Mouse (Mus musculus) thymus, adult 18-20 months (tissue): ENCODE measurements at regions not wholly inside any gene's neighbourhood (a gene's known extent, or its start where the extent isn't known, plus 50 kb on each side); places are given as distances from the start of the nearest gene placed in this dataset.
"Not testable (repeated sequence)": the region's sequence is repeated elsewhere in the genome, so short reads cannot be mapped to it uniquely, and the experiment has no call there.

ENCODE experiments used
- DNase-seq, 2 experiments: peaks; one replicate each; pipeline ENCODE4 v3.0.0; 2022; ENCODE audit warnings: mixed read lengths in 2 of 2

DNA sequence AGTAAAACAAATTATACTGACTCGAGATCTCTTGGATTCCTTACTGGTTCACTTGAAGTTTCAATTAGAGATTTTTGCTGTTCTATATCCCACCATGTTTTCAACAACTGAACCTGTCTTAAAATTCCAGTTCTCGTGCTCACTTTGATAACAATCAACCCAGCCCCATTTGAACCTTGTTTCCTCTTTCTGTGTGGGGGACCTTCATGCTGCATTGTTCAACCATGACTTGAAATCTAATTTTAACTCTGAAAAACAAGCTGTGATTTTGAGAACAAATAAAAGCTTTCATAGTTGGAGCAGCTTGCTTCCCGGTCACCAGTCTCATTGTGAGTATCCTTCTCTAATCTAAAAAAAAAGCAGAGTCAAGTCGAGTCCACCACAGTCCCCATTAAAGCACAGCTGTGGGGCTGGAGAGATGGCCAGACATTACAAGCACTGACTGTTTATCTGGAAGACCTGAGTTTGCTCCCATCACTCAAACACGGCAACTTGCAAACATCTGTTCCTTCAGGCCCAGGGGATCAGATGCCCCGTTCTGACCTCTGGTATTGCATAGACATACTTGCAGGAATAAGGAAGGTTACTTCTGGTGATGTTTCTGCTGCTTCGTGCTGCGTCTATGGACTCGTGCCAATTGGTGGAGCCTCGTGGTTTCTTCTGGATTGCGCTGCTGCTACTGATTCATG lies 251.7 kb downstream of the Diras2 start:
- no peak for DNase-seq

DNA sequence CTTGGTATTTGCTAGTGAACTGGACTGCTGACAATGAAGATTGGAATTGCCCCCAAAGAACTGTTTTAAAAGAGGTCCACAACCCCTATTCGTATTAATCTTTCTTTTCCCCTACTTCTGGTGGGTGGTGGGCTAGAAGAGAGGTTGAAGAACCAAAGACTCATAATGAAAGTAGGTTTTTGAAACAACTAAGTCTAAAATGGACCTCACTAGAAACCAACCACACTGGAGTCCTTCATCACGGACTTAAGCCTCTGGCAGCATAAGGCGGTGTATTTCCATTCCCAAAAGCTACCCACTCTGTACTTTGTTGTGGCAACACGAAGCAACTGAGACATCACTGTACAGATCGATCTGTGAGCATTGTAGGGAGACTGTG lies 251.1 kb downstream of the Diras2 start:
- DNase-seq = no peak

DNA sequence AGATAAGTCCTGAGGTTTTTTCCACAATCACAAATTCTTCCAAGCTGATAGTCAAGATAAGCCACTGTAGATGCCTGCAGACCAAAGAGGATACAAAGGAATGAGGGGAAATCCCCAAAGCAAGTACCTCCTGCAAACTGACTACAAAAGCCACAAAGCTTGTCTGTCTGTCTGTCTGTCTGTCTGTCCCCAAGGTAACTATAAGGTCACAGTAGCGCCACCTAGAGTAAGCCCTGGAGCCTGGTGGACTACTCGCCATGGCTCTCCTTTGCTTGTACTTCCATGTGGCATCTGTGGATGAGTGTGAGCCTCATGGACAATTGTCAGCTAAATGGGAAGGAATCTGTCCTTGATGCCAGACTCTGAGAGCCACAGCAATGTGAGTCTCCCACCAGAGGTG lies 249.8 kb downstream of the Diras2 start:
- no peak for DNase-seq

DNA sequence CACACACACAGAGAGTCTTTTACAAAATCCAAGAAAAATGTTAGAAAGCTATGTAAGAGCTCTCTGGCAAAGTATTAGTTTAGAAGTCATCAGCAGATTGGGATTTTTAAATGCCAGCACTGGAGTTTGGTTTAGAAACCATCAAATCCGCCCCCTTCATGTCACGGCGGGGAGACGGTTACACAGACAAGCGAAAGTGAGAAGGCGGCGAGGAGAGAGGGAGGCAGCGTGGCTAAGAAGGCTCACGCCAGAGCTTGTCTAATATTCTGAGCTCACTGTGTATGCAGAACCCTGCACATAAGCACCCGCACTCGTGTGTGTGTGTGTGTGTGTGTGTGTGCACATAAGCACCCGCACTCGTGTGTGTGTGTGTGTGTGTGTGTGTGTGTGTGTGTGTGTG lies 248.6 kb downstream of the Diras2 start:
- no peak for DNase-seq

DNA sequence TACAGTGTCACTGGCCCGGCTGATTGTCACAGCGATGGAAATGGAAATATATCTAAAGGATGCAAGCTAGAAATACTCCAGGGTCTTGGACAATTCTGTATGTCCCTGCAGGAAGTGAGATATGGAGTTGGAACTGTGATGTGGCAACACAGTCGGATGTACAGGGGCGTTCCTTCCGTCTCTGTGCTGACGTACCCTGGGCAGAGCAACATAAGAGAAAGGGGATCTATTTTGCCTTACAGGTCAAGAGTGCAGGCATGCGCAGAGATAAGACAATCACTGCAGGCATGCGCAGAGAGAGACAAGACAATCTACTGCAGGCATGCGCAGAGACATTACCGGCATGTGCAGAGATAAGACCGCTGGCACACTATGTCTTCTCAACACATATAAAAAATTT lies 247.6 kb downstream of the Diras2 start:
- DNase-seq = peak in 1 of 2 experiments; percentile 15

DNA sequence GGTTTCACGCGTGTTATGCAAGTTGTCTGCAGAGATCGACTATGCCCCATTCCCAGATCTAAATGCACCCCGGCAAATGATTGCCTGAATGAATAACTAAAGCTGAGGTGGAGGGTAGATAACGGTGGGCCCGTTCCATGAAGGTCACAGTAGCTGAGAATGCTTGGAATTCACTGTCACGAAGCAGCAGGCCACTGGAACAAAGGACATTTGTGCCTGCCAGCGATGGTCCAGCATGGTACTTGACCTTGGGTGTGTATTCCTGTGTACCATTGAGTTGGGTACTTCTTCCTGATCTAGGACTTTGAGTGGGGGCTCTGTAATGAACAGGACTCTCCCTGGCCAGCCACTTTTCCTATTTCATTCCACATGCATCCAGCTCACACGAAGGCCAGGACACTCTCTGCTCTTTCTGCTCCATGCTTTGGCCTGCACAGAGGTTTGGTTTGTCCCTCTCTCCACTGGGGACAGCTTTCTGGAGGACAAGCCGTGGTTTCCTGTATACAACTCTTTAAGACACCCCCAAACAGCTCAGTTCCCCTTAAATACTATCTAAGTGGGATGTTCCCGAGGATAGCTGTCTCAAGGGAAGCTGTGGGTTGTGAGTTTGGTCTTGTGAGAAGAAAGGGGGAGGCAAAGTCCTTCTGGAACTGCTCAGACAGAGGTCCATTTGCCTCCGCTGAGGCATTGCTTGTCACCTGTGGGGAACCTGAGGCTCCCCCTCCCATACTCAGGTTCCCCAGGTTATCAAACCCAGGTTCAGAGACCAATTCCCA lies 246.9 kb downstream of the Diras2 start:
- DNase-seq = no peak

DNA sequence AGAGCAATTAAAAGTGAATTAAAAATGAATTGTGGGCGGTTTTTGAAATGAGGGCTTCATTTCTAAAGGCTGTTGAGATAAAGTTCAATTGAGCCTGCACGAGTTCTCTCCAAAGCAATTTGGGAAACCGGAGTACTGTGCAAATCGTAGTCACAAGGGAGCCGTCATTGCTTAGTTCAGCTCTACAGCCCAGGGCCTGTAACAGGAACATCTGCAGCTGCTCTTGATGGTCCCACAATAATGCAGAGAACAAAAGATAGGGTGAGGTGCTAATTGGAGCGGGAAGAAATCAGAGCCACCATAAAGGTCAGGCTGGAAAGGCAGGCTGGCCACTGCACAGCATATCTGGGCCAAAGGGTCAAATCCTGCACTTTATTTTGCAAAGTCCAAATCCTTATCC lies 242.7 kb downstream of the Diras2 start:
- DNase-seq = no peak

DNA sequence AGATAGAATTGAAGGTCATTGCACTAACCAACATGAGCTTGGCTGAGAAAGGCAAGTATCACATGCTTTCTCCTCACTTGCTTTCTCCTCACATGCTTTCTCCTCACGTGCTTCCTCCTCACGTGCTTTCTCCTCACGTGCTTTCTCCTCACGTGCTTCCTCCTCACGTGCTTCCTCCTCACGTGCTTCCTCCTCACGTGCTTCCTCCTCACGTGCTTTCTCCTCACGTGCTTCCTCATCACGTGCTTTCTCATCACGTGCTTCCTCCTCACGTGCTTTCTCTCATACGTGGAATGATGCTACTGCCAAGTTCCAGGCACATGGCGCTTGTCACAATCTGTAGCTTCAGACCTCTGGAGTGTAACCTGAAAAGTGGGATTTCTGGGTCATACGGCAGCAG lies 235.2 kb downstream of the Diras2 start:
- no peak for DNase-seq

DNA sequence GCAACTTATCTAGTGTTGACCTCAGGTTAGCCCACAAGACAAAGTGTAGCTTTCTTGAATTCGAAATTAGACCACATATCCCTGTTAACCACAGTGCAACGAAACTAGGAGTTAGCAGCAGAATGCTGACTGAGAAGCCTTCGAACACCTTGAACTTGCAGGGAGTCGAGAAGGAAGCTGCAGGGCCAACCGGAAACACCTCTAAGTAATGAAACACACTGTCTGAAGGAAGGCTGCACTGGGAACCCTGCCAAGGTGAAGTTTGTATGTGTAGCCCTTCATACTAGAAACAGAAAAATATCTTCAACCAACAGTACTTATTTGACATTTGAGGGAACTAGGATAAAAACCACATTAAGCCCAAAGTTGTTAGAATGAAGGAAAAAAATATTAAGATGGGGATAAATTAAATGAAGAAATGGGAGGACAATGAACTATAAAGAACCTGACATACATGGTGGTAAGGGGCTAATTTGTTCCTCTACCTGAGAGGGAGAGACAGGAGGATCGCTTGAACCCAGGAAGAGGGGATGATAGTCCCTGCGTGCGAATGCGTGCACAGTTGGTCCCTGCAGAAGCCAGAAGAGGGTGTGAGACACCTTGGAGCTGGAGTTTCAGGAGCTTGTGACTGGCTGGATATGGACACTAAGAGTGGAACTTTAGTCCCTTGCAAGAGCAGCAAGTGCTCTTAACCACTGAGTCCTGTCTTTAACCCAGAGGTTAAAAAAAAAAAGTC lies 234.4 kb downstream of the Diras2 start:
- DNase-seq = no peak

DNA sequence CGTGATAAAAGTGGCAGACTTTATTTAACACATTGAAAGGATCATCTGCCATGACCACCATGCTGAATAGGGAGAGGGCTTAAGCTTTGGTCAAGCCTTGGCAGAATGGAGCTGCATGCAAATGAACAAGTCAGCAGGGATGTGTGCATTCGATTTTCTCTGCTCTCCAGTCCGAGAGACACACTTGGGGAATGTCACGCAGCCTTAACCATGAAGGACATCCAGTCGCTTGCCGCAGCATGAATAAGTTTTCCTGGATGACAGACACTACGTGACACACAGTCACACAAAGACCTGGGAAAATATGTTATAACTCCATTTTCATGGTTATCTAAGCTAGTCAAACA lies 233.8 kb downstream of the Diras2 start:
- no peak for DNase-seq

DNA sequence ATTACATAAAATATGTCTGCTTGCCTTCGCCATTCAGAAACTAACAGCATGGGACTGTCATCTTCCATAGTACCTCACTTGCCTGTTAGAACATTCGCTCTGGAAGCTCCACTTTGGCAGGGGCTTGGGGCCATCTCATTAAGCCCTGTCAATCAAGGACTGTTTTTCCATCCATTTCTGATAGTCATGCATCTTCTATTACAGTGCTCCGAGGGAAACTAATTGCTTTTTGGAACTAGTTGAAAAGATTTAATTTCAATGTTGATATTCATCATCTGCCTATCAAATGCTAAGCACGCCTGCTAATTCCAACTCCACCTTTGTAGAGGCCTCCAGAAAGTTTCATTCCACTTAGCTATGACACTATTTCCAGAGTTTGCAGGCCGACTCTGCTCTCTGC lies 232.7 kb downstream of the Diras2 start:
- DNase-seq = no peak

DNA sequence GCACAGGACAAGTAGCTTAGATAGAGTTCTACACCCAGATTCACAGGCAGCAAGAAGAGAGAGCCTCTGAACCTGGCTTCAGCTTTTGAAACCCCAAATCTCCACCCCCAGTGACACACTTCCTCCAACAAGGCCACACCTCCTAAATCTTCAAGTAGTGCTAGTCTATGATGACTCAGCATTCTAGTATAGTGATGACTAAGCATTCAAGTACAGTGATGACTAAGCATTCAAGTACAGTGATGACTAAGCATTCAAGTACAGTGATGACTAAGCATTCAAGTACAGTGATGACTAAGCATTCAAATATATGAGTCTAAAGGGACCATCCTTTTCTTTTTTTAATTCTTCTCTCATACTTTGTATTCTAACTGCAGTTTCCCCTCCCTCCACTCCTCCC lies 225.8 kb downstream of the Diras2 start:
- not testable (repeated sequence) for DNase-seq

DNA sequence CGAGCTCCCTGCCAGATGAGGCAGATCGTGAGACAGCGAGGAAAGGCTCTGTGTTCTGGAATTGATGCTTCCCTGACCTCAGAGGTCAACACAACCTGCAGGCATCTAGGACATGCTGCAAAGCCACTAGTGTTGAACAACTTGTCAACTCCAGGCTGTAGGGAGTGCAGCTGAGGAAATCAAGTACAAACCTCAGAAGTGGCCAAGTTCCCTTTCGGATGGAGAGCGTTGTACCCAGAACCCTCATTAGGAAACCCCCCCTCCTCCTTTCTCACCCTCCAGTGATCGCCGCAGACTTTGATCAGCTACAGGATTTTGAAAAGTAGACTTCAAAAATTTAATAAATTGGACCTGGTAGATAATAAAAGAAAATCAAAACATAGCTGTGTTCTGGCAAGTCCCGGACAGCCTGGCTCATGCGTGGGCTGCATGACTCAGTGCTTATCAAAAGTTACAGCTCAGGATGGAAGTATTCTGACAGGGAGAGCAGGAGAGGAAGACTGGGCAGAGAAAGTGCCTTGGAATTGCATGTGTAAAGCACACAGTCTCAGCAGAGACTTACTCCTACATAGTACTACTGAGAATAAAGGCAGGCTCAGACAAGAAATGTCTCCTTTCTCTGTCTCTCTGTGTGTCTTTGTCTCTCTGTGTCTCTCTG lies 224.2 kb downstream of the Diras2 start:
- DNase-seq = no peak

DNA sequence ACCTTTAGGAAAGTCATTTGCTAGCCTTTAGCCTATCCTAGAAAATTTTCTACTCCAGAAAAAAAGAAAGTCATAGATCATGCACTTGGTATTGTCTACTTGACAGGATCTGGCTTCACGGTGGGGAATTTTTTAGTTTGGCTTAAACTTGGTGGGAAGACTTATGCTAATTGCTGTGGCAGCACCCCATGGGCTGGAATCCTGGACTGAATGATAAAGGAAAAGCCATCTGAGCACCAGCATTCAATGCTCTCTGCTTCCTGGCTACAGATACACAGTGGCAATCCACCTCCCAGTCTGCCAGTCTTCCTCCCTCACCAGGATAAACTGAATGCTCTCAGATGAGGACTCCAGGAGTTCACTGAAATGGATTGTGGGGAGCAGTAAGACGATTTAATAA lies 220.1 kb downstream of the Diras2 start:
- DNase-seq = no peak

DNA sequence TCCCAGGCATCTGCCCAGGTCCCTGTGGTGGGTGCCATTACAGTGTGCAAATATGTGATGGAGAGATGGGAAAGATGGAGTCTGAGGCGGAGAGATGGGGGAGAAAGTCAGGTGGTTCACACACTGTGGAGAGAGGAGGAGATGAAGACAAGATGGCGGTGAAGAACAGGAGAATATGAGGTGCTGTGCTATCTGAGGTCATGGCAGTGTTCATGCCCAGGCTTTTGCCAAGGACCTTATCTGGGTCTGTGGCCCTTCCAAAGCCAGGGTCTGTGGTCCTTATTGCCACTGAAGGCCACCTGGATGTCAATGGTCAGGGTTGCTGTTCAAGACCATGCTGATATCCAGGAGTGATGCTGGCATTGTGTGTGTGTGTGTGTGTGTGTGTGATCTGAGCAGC lies 212.8 kb downstream of the Diras2 start:
- no peak for DNase-seq

DNA sequence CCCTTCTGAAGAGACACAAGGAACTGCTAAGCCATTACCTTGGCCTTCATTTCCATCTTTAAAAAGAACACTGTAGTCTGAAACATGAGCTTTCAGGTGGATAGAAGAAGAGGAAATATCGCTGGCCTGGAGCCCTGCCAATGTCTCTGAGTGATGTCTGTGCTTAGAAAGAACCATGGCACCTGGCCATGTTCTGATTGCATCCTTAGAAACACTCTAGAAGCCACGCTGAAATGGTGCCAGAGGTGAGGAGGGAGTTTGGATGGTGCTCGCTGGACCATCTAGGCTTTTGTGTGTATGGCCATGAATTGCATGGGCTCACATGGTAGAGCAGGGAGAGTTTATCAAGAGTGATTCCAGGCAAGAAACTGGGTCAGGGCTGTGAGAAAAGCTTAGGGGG lies 207.4 kb downstream of the Diras2 start:
- DNase-seq = no peak

DNA sequence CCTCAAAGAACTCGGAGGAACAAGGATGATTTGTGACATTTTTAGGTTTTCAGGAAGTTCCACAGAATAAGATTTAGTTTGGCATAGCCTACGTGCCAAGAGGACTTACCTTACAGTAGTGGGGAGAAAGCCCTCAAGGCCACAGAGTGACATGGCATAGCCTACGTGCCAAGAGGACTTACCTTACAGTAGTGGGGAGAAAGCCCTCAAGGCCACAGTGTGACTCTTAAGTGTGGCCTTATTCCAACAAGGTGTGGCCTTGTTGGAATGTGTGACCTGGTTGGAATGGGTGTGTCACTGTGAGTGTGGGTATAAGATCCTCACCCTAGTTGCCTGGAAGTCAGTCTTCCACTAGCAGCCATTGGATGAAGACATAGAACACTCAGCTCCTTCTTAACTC lies 206.7 kb downstream of the Diras2 start:
- DNase-seq = not testable (repeated sequence)

DNA sequence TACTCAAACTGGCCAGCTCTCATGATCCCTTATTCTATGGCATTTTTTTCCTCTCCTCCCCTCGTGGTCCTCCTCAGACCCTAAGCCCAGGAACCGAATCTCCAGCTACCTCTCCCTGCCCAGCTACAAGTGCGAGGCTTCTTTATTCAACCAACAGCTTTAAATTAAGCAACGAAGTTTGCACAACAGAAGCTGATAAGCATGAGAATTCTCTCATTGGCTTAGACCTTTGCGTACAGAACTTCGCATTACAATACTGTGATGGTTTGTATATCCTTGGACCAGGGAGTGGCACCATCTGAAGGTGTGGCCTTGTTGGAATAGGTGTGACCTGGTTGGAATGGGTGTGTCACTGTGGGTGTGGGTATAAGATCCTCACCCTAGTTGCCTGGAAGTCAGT lies 205.4 kb downstream of the Diras2 start:
- DNase-seq = not testable (repeated sequence)

DNA sequence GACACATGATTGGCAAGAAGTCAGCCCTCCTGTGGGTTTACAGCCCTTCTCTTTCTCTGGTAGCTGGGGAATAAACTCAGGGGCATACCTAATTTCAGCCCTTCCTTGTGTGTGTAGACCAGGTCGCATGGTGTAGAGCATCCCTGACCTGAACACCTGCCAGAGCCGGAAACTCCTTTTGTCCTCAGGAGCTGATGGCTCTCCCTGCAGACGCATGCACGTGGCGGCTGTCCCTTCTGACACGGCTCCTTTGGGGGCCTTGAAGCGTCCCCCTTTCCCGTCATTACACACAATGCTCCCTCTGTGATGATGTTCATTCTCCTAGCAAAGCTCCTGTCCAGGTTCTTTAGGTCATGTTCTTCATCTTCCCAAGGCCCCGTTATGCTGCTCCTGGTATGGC lies 203.3 kb downstream of the Diras2 start:
- DNase-seq = no peak

DNA sequence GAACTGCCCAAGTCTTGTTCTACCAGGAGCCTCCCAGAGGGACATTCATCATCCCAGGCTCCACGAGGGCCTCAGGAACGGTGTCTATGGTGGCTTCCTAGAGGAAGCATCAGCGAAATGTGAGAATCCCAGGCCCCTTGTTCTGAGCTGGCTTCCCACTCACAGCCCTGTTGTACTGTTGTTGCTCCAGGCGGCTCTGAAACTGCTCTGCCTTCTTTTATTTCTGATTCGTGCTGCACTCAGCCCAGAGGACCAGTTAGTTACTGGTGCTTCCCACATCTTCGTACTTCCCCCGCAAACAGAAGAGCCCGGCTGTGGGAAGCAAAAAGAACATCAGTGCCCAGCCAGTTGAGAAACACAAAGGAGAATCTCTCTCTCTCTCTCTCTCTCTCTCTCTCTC lies 202.3 kb downstream of the Diras2 start:
- DNase-seq = no peak

DNA sequence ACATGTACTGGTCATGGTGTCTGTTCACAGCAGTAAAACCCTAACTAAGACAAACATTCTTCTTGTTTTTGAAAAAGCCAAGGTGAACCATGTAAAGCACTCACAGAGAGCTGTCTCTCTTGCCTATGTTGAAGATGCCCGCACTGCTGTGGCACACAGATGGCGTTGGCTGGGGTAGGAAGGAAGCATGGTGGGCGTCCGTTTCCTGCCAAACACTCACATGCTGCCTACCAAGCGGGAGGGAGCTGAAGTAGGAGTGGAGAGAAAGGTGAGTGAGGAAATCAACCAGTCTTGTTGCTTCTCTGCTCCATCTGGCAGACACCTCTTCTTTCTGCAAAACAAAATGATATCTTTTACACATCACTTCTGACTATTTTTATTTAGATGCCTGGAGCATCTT lies 200.0 kb downstream of the Diras2 start:
- DNase-seq = peak; percentile 59 to 75

DNA sequence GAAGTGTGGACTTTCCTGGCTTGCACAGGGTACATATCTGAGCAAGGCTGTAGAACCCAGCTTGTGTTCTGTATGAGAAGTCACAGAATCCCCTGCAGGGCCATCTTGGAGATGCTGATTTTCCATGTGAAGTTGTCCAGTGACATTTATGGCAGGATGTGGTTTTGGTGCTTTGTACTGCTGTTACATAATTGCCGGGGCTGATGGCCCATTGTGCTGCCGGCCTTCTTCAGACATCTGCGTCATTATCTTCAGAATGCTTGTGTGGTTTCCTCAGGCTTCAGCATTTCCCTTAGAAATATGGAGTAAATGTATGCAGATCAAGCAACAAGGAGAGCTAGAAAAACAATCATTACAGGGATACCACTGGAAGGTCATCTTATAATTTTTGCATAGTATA lies 196.1 kb downstream of the Diras2 start:
- DNase-seq = no peak

DNA sequence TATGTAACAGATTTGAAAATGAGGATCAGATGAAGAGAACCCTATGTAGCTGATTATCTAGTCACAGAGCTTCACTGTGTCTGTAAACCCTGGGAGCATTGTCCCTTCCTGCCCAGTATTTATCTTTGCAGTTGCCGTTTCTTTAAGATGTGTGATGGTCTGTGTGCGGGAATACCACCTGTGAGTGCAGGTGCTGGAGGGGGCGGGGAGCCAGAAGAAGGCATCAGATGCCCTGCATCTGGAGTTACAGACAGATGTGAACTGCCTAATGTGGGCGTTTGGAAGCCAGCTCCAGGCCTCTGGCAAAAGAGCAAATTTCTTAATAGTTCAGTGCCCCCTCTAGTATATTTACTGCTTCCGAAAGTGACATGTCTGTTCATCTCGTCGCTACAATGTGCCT lies 193.1 kb downstream of the Diras2 start:
- peak in 1 of 2 experiments; percentile 28 for DNase-seq

DNA sequence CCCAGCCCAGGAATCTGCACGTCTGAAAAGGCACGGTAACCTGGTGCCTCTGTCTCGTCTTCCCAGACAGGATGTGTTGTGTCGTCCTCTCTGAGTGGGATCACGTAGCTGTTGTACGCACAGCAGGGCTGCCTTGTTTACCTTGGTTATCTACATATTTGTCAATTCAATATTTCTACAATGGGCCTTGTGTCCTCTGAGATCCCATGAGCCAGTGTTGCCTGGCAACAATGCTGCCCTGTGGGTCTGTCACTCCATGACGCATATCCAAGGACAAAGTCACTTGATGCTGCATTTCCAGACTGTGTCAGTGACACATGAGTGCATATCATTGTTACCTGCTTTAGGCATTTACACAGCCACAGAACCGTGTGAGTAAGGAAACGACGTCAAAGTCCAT lies 191.9 kb downstream of the Diras2 start:
- DNase-seq = no peak
